Mouse (Mus musculus) heart, postnatal 0 days (tissue): ENCODE measurements around the gene Arpc1a. TPM values are rescaled to one million over a fixed set of nuclear protein-coding genes. Genes with fewer than 3 reads are reported as not detected.
"Not testable (repeated sequence)": the region's sequence is repeated elsewhere in the genome, so short reads cannot be mapped to it uniquely, and the experiment has no call there.

ENCODE experiments used
- ATAC-seq: fragments of 200-750 bp; cut with Nextera tagmentation; 2 replicates; pipeline ENCODE4 v1.8.0; 2017; ENCODE audit warnings: low read depth, moderate number of reproducible peaks, moderate library complexity; ENCODE audit not compliant: insufficient read depth
- DNase-seq: peaks from one replicate; pipeline ENCODE4 v3.0.0-alpha.2; 2016; ENCODE audit warnings: low spot score
- H3K27ac ChIP-seq: fragments of 300-500 bp; sonication (generic); 2 replicates; pipeline ENCODE4 v1.5.1; 2014; ENCODE audit warnings: low read depth, mild to moderate bottlenecking
- H3K27me3 ChIP-seq: fragments of 300-500 bp; sonication (generic); 2 replicates; pipeline ENCODE4 v1.6.1; 2014; ENCODE audit warnings: low read length, mixed read lengths; ENCODE audit not compliant: control insufficient read depth, insufficient read depth
- H3K36me3 ChIP-seq: fragments of 300-500 bp; sonication (generic); replicated peaks from 2 replicates; pipeline ENCODE4 v1.6.1; 2014; ENCODE audit warnings: low read length, mixed read lengths; ENCODE audit not compliant: control insufficient read depth, insufficient read depth
- H3K4me1 ChIP-seq: fragments of 300-500 bp; sonication (generic); 2 replicates; pipeline ENCODE4 v1.6.1; 2014; ENCODE audit warnings: antibody characterized with exemption; ENCODE audit not compliant: control insufficient read depth, insufficient read depth
- H3K4me2 ChIP-seq: fragments of 300-500 bp; sonication (generic); 2 replicates; pipeline ENCODE4 v1.6.1; 2014; ENCODE audit warnings: low read depth, mild to moderate bottlenecking, low read length, moderate library complexity
- H3K4me3 ChIP-seq: fragments of 300-500 bp; sonication (generic); 2 replicates; pipeline ENCODE4 v1.5.1; 2014; ENCODE audit warnings: low read depth, low read length
- H3K9ac ChIP-seq: fragments of 300-500 bp; sonication (generic); replicated peaks from 2 replicates; pipeline ENCODE4 v1.6.1; 2014; ENCODE audit warnings: low read depth, low read length, mixed read lengths
- H3K9me3 ChIP-seq: fragments of 300-500 bp; sonication (generic); replicated peaks from 2 replicates; pipeline ENCODE4 v1.6.1; 2016; ENCODE audit warnings: low read length; ENCODE audit not compliant: control insufficient read depth
- CTCF ChIP-seq: IDR thresholded peaks from 2 replicates; pipeline ENCODE4 v1.5.1; 2016; ENCODE audit warnings: antibody characterized with exemption, control low read depth, low read depth
- EP300 ChIP-seq: IDR thresholded peaks from 2 replicates; pipeline ENCODE4 v1.6.1; 2016; ENCODE audit warnings: antibody characterized with exemption, low read depth
- WGBS: fragments of 180-500 bp; shearing (Covaris S2); extraction: QIAGEN DNeasy Blood & Tissue Kit; methylation state at CpG from one replicate; pipeline ENCODE4 v1.1.7; 2014; 5-methylcytosine and 5-hydroxymethylcytosine counted together
- polyA plus RNA-seq: library from polyadenylated mRNA; unstranded; fragments of >200 nt; fragmentation: Nextera tagmentation; extraction: Ambion mirVana; gene quantifications from 2 replicates; pipeline ENCODE4 v1.2.1, GENCODE M21; 2015
- total RNA-seq: library from RNA; depleted of rRNA; stranded (reverse); fragments of >200 nt; gene quantifications from 2 replicates; pipeline ENCODE4 v1.2.3, GENCODE M21; 2014; ENCODE audit warnings: low replicate concordance

The Arpc1a gene
- total and polyA plus RNA-seq, 2 experiments from 2014 or later = 73.5 to 82.0 TPM

- no peaks in the 10 kb centered on the region for H3K27me3 ChIP-seq
- H3K27ac ChIP-seq = no peak overlapping the region
- ATAC-seq = no peak
- no peaks in the 10 kb centered on the region for H3K4me1 ChIP-seq
- DNase-seq = no peak
- H3K36me3 ChIP-seq = peaks cover 90% of the 10 kb centered on the region
- WGBS = 78% methylated on average over 4 of the region's 4 CpGs
- TF ChIP-seq EP300 (no peak), CTCF (no peak)
- no peak overlapping the region for H3K4me3 ChIP-seq
- no peak overlapping the region for H3K9ac ChIP-seq
- no peaks in the 10 kb centered on the region for H3K9me3 ChIP-seq
- H3K4me2 ChIP-seq = no peak overlapping the region
Measured at GRCm38 (mm10) chr5:145096195-145096594, 12.6 kb downstream of the Arpc1a start.

- Histone ChIP-seq H3K27ac (no peak overlapping the region), H3K4me2 (no peak overlapping the region), H3K9ac (no peak overlapping the region), H3K27me3 (no peaks in the 10 kb centered on the region), H3K36me3 (peaks cover 91% of the 10 kb centered on the region), H3K4me1 (no peaks in the 10 kb centered on the region), H3K9me3 (no peaks in the 10 kb centered on the region), H3K4me3 (no peak overlapping the region)
- WGBS = 87% methylated on average over 10 of the region's 10 CpGs
- ATAC-seq = no peak
- no peak for DNase-seq
- TF ChIP-seq EP300 (no peak), CTCF (no peak)
Measured at GRCm38 (mm10) chr5:145098340-145098821, 14.8 kb downstream of the Arpc1a start.

GRCm38 (mm10) chr5:145100960-145101359, 17.3 kb downstream of the Arpc1a start:
- WGBS = 95% methylated on average over 9 of the region's 9 CpGs
- DNase-seq = no peak
- peaks cover 99% of the 10 kb centered on the region for H3K36me3 ChIP-seq

GRCm38 (mm10) chr5:145101451-145101850, 17.8 kb downstream of the Arpc1a start:
- H3K9ac ChIP-seq, DNase-seq, H3K27me3 ChIP-seq, H3K9me3 ChIP-seq, H3K27ac ChIP-seq, H3K4me1 ChIP-seq, H3K4me3 ChIP-seq, H3K4me2 ChIP-seq, ATAC-seq: not testable (repeated sequence)
- peaks cover 99% of the 10 kb centered on the region for H3K36me3 ChIP-seq
- 95% methylated on average over 11 of the region's 11 CpGs for WGBS

More at GRCm38 (mm10) chr5:145100960-145101359, 17.3 kb downstream of the Arpc1a start:
- Histone ChIP-seq H3K4me3 (no peak overlapping the region), H3K4me2 (no peak overlapping the region), H3K9me3 (no peaks in the 10 kb centered on the region), H3K4me1 (no peaks in the 10 kb centered on the region), H3K27ac (no peak overlapping the region), H3K9ac (no peak overlapping the region), H3K27me3 (no peaks in the 10 kb centered on the region)
- no peak for ATAC-seq
- TF ChIP-seq CTCF (no peak), EP300 (no peak)

- no peak overlapping the region for H3K27ac ChIP-seq
- H3K4me3 ChIP-seq = no peak overlapping the region
- peaks cover 99% of the 10 kb centered on the region for H3K36me3 ChIP-seq
- WGBS = 84% methylated on average over 4 of the region's 4 CpGs
- DNase-seq (no peak), ATAC-seq (no peak)
- H3K4me2 ChIP-seq = no peak overlapping the region
- no peaks in the 10 kb centered on the region for H3K9me3 ChIP-seq
- no peaks in the 10 kb centered on the region for H3K27me3 ChIP-seq
- TF ChIP-seq CTCF (no peak), EP300 (no peak)
- H3K9ac ChIP-seq = no peak overlapping the region
- H3K4me1 ChIP-seq = no peaks in the 10 kb centered on the region
Measured at GRCm38 (mm10) chr5:145102706-145103105, 19.1 kb downstream of the Arpc1a start.

- DNase-seq (no peak), ATAC-seq (no peak)
- H3K27ac ChIP-seq = no peak overlapping the region
- H3K36me3 ChIP-seq = peaks cover 98% of the 10 kb centered on the region
- H3K9me3 ChIP-seq = no peaks in the 10 kb centered on the region
- no peak overlapping the region for H3K9ac ChIP-seq
- TF ChIP-seq EP300 = no peak
- no peak for TF ChIP-seq CTCF
- WGBS = 87% methylated on average over 9 of the region's 9 CpGs
- no peak overlapping the region for H3K4me3 ChIP-seq
- no peak overlapping the region for H3K4me2 ChIP-seq
- H3K4me1 ChIP-seq = no peaks in the 10 kb centered on the region
- H3K27me3 ChIP-seq = no peaks in the 10 kb centered on the region
Measured at GRCm38 (mm10) chr5:145104328-145104727, 20.7 kb downstream of the Arpc1a start.
